Mouse (Mus musculus) cortical plate, adult 2 months (tissue): ENCODE measurements around the gene Dvl1.

ENCODE experiments used
- CTCF ChIP-seq: fragments of 200-500 bp; IDR thresholded peaks from 2 replicates; pipeline ENCODE4 v1.5.1; 2011; ENCODE audit warnings: mild to moderate bottlenecking, control low read depth, low read length; ENCODE audit not compliant: insufficient read depth; ENCODE audit errors: extremely low read depth
- POLR2A ChIP-seq: fragments of 200-500 bp; IDR thresholded peaks from 2 replicates; pipeline ENCODE4 v1.6.1; 2011; ENCODE audit warnings: mild to moderate bottlenecking, low read length, control low read depth; ENCODE audit not compliant: insufficient read depth; ENCODE audit errors: extremely low read depth

GRCm38 (mm10) chr4:155829866-155830265 is 17.3 kb upstream of the Dvl1 start:
- TF ChIP-seq CTCF (no peak), POLR2A (no peak)
